Mouse (Mus musculus) gonadal fat pad, adult 2 months (tissue): ENCODE data around the gene Ptgfr. TPM values are rescaled to one million over a fixed set of nuclear protein-coding genes. Genes with fewer than 3 reads are reported as not detected.

ENCODE experiments used
- polyA plus RNA-seq: library from polyadenylated mRNA; depleted of rRNA; stranded (reverse); fragments of >200 nt; gene quantifications from 2 replicates; pipeline ENCODE4 v1.2.3, GENCODE M21; 2012; rRNA removed

The Ptgfr gene
- polyA plus RNA-seq, 1 experiment = 0.61 TPM

Other genes with a start within 250 kb of the Ptgfr start
- 1.5 and 1.9 TPM in 2 replicates for gene Ifi44, start 87.7 kb downstream of the Ptgfr start, polyA plus RNA-seq
- not detected in 2 replicates for gene Ifi44l, start 74.7 kb downstream of the Ptgfr start, polyA plus RNA-seq